Mouse (Mus musculus): ENCODE measurements around the gene Daam2.

- TF ChIP-seq POLR2A (IDR thresholded peaks at IDR 0.05; ENCODE audit: insufficient read depth, low read length) (no peak), CTCF (IDR thresholded peaks at IDR 0.05; ENCODE audit: low read depth, low read length) (no peak), EP300 (IDR thresholded peaks at IDR 0.05; ENCODE audit: insufficient read depth, low read depth, low read length) (no peak)
Observed at GRCm38 (mm10) chr17:49423872-49424271, 140.3 kb downstream of the Daam2 start.

Measured in ES-Bruce4 (cell line).